Mouse (Mus musculus) testis, adult 2 months (tissue): ENCODE data around the gene Mrpl4.

Source experiments
- CTCF ChIP-seq: fragments of 200-500 bp; IDR thresholded peaks from 2 replicates; pipeline ENCODE4 v1.5.1; 2012; ENCODE audit warnings: low read depth, mild to moderate bottlenecking, inconsistent platforms, low read length, moderate library complexity; ENCODE audit not compliant: control insufficient read depth, insufficient read depth, insufficient replicate concordance
- POLR2A ChIP-seq: fragments of 200-500 bp; IDR thresholded peaks from 2 replicates; pipeline ENCODE4 v1.6.1; 2012; ENCODE audit warnings: low read depth, mild to moderate bottlenecking, inconsistent platforms, low read length, moderate library complexity; ENCODE audit not compliant: control insufficient read depth

GRCm38 (mm10) chr9:20983169-20983568 lies 19.4 kb upstream of the Mrpl4 start:
- TF ChIP-seq POLR2A, result no peak
- TF ChIP-seq CTCF, result no peak
